Mouse (Mus musculus) gastrocnemius, postnatal 25 days (tissue): ENCODE results near the gene Arhgap29. TPM values are rescaled to one million over a fixed set of nuclear protein-coding genes. Genes with fewer than 3 reads are reported as not detected.

Source experiments
- DNase-seq: peaks from one replicate; pipeline ENCODE4 v3.0.0; 2022
- total RNA-seq, 2 experiments: library from RNA; stranded (reverse); gene quantifications; 1 replicate in 1 of 2; 2 replicates in 1 of 2; pipeline ENCODE4 v1.2.3; 2021

Gene Arhgap29
- total RNA-seq, 2 experiments from 2014 or later = 18.3 to 19.1 TPM

DNA sequence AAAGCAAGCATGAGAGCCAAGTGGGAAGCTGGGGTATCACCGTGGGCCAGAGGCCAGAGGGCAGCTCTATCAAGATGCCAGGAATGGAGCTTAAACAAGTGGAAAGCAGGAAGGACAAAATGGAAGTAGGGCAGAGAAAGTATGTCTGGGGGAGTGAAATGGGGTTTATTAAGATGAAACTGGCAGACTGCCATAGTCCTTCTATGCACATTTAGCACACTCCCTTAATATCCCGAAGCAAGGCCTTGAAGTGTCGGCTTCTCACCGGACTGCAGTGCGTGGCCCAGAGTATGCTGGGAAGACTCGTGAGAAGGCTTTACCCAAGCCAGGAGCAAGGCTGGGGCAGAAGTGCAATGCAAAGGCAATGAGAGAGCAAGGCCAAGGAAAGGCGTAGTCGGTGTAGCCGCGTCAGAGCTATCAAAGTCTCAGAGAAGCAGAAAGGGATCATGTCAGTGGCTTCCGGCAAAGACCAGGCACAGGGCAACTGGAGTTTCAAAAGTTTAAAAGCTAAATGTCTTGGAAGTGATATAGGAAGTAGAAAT lies 11.1 kb upstream of the Arhgap29 start:
- no peak for DNase-seq

GRCm38 (mm10) chr3:121945957-121946356 lies 6.4 kb upstream of the Arhgap29 start:
- DNase-seq = no peak

DNA sequence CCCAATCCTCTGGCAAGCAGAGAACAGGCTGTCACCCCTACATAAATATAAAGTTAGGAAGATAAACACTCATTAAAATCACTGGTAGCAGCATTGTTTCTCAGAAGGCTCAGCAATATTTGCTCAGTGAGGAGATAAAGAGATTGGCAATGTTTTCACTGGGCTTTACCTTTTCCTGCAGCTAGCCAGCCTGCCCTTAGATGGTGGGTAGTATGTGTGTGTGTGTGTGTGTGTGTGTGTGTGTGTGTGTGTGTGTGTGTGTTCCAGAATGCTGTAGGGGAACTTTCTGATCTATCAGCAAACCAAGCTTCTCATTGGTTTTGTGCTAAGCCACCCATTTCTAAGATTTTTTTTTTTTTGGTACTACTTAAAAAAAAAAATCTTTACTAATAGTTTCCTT lies 5.6 kb upstream of the Arhgap29 start:
- DNase-seq = no peak

GRCm38 (mm10) chr3:121950139-121950538 lies 2.2 kb upstream of the Arhgap29 start:
- no peak for DNase-seq

GRCm38 (mm10) chr3:121951116-121951515 lies 1.2 kb upstream of the Arhgap29 start:
- DNase-seq = no peak

GRCm38 (mm10) chr3:121953049-121953432 lies 700 bp downstream of the Arhgap29 start:
- DNase-seq = peak; percentile 84

DNA sequence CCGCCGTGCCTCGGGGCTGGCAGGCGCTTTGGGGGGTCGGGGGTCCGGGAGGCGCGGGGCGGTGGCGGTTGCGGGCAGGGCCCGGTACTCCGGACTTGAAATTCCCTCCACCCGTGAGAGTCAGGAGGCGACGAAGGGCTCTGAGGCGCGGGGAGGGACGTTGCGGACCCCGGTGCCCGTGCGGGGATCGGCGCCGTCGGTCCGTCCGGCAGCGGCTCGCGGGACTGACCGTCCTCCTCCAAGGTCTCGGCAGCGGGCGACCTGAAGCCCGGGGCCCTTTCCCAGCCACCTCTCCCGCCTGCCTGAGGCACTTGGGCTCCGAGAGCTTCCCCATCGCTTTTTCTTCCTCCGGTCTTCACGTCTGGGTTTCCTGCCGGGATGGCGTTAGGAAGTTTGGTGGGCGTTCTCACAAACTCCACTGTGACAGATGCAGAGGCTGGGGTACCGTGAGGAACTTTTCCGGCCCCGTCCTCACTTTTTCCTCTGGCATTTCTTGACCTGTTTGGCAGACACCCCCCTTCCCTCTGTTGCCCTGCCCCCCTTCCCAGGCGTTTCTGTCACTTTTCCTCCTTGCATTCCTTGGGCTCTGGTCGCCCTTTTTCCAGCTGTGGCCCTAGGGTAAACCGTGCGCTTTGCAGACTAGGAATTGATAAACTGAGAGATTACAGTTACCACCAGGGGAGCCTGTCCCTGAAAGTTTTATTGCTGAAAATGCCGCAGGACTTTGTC lies 1.3 kb downstream of the Arhgap29 start:
- DNase-seq = peak; percentile 18

DNA sequence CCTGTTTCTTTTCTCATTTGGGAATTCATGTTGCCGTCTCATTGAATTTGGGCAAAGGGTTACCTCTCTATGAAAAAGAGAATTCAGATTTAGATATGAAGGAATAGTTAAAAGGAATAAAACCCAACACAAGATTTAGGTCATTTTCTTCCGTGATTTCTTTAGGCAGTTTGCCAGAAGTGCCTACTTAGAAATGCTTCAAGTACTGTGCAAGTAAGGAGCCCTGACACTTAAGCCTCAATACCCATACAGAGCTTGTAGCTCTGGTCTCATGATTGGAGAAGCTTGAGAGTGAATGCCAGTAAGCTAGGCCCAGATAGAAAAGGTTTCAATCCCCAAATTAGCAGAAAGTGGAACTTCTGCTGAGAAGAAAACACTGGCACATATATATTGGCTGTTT lies 2.1 kb downstream of the Arhgap29 start:
- no peak for DNase-seq

DNA sequence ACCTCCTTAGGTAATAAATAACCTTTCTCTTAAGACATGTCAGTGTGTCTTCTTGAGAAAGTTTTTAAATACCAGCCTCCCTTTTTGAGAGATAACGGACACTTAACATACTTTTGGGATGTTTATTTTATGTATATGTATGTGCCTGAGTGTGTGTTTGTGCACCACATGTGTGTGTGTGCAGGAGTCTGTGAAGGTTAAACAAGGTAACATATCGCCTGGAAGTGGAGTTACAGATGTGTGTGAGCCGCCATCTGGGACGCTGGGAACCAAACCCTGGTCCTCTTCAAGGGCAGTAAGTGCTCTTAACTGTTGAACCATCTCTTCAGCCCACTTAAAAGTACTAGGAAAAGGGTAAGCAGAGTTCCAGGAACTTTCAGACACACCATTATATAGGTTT lies 3.2 kb downstream of the Arhgap29 start:
- DNase-seq = no peak

DNA sequence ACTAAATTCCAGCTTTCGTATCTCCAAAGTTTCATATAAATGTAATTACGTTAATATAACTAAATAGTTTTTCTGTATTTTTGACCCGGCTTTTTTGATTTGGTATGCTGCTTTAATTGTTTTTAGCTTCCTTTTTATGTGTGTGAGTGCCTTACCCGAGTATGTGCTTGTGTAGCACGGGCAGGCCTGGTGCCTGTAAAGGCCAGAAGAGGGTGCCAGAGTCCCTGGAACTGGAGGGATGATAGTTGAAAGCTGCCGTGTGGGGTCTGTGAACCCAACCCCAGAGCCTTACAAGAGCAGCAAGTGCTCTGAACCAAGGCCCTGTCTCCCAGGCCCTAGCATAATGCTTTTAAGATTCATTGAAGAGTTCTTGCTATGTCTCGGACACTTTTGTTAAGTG lies 4.4 kb downstream of the Arhgap29 start:
- DNase-seq = no peak

DNA sequence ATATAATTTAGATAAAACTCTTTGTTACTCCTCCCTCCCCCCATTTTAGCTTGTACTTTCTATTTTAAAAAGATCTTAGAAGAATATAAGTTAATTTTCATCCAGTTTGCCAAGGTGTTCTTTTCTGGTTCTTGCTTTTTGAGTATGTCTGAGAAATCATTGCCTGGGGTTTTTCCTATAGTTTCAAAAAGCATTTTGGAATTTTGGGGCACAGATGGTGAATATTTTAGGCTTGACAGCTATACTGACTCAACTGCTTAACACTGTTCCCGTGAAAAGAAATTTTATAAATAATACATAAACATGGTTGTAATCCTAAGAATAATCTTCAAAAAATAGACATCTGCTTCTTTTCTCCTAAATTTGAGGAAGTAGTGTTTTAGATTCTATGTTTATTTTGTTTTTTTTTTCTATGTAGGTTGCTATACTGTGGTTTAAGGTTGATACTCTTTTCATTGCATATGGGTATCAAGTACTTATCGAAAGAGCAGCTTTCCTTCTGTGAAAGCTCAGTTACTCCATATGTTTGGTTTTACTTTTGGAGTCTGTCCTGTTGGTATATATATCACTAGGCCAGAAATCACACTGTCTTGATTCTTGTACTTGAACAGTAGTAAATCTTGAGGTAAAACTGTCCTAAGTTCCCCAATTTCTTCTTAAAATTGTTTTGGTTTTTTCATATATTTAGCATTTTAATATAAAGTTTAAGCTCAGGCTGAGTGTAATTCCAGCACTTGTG lies 5.4 kb downstream of the Arhgap29 start:
- no peak for DNase-seq

DNA sequence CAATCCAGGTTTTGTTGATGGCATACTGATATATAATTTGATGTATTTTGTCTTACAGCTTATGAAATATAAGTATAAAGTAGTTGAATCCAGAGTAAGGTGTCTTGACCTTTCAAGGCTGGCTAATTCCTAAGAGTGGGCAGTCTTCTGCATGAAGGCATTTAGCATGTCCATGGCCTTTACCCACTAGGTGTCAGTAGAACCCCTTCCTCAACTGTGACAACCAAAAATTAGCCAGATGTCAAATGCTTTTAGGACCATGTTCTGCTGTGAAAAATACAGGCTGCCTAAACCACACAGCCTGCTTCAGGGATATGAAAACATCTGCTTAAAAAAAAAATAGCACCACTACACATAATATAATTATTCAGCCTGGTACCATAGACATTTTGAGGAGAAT lies 11.8 kb downstream of the Arhgap29 start:
- DNase-seq = no peak

DNA sequence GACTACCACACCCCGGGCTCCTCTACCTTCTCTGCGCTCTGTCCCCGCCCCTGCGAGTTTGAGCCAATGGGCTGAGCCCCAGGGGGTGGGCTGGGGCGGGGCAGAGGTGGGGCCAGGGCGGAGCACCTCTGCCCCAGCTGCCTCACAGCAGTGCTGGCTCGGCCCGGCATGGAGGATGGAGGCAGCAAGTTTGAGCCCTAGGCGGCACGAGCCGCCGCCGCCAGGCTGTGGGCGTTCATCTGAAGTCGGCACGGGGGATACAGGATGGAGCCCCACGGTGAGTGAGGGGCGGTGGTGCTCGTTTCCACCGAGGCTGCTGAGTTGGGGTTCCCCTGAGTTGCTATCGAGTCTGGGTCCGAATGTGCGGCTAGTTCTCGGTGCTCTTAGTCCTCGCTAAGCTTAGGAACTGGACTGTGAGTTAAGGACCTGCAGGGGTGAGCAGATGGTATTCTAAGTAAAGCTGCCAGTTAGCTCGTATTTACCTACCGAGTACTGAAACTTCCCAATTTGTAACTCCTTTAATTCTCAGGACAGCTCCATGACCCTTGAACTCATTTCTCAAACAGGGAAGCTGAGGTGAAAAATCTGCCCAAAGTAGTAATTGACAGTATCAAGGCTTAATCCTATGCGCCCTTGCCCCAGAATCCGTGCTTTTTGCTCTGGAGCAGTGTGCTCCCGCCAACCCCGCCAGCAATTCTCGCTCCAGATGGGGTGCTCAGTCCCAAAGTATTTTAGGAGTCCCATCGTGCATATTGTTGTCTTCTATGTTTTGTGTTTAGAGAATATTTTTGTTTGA lies 15.5 kb downstream of the Arhgap29 start:
- peak; percentile 93 for DNase-seq

GRCm38 (mm10) chr3:121968621-121969020 lies 16.3 kb downstream of the Arhgap29 start:
- DNase-seq = no peak

DNA sequence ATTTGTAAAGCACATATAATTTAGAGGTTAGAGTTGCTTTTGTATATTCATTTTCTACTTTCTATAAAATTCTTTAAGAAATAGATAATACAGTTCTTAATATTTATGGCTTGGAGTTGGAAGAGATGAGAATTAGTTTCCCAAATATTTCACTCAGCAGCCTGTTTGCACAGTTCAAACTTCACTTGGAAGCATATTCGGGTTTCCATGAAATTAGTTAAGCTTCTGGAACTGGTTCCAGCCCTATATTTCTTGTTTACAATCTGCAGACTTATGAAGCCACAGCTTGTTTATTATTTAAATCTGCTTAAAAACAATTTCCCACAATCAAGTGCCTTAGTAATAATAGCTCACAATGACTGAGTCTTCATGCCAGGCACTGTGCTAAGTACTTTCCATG lies 17.1 kb downstream of the Arhgap29 start:
- DNase-seq = no peak

DNA sequence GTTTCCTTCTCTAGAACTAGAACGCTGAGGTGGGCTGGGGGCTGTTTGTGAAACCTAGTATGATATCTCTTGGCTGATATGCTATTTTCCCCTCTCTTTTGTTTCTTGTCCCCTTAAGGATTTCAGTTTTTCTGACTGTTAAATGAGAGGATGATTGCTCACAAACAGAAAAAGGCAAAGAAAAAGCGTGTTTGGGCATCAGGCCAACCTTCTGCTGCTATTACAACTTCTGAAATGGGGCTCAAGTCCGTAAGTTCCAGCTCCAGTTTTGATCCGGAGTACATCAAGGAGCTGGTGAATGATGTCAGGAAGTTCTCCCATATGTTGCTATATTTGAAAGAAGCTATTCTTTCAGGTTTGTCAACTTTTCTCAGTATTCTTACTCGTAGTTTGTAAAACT lies 21.4 kb downstream of the Arhgap29 start:
- DNase-seq = no peak

DNA sequence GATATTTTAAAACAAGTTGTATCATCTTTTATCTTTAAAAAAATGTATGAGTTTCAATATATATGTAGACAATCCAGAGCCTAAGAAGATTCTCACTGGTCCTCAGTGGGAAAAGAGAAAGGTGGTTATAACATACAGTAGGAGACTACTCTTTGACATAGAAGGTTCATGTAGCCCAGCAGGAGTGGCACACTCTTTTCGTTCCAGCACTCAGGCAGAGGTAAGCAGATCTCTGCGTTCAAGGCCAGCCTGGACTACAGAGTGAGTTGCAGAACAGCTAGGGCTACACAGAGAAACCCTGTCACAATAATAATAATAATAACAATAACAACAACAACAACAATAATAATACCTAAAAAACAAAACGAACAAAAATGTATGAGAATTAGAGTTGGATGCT lies 23.0 kb downstream of the Arhgap29 start:
- no peak for DNase-seq

- DNase-seq = no peak
Measured at GRCm38 (mm10) chr3:121981306-121981705, 29.0 kb downstream of the Arhgap29 start.

GRCm38 (mm10) chr3:121982450-121982849 lies 30.1 kb downstream of the Arhgap29 start:
- DNase-seq = no peak

GRCm38 (mm10) chr3:121995125-121995524 lies 42.8 kb downstream of the Arhgap29 start:
- no peak for DNase-seq

DNA sequence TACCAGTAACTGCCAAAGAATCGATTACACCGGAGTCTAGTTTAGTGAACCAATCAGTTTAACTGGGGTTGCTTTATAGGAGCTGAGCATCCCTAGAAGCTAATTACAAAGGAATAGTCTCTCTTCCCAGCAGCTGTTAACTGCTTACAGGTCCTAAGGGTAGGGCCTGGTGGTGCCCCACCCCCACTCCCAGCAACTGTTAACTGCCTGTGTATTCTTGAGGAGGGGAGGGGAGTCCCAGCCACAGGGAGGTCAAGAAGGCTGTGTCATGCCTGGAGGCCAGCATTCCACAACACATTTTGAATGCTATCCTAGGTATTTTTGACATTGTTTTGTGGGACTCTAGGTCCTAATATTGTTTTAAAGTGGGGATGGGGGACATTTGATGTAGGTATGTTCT lies 47.6 kb downstream of the Arhgap29 start:
- no peak for DNase-seq

- DNase-seq = no peak
Measured at GRCm38 (mm10) chr3:122001568-122001967, 49.2 kb downstream of the Arhgap29 start.

- DNase-seq = no peak
Measured at GRCm38 (mm10) chr3:122009818-122010217, 57.5 kb downstream of the Arhgap29 start.
